Mouse (Mus musculus): ENCODE data around the gene Npm1.

Gene Npm1

GRCm38 (mm10) chr11:33180701-33181116 is 17.7 kb upstream of the Npm1 start:
- DNase-seq (ENCODE audit: low read depth, low spot score) = no peak

GRCm38 (mm10) chr11:33179802-33180201 is 16.8 kb upstream of the Npm1 start:
- DNase-seq (ENCODE audit: low read depth, low spot score) = no peak

GRCm38 (mm10) chr11:33176525-33177245 is 13.7 kb upstream of the Npm1 start:
- DNase-seq (ENCODE audit: low read depth, low spot score) = no peak

GRCm38 (mm10) chr11:33175768-33176167 is 12.8 kb upstream of the Npm1 start:
- DNase-seq (ENCODE audit: low read depth, low spot score) = no peak

- DNase-seq (ENCODE audit: low read depth, low spot score) = no peak
Measured at GRCm38 (mm10) chr11:33170489-33170888, 7.5 kb upstream of the Npm1 start.

GRCm38 (mm10) chr11:33162211-33162997 is 602 bp downstream of the Npm1 start:
- DNase-seq (ENCODE audit: low read depth, low spot score) = no peak

GRCm38 (mm10) chr11:33159741-33160140 is 3.3 kb downstream of the Npm1 start:
- DNase-seq (ENCODE audit: low read depth, low spot score) = no peak

- no peak for DNase-seq (ENCODE audit: low read depth, low spot score)
Measured at GRCm38 (mm10) chr11:33157453-33158196, 5.4 kb downstream of the Npm1 start.

GRCm38 (mm10) chr11:33156436-33157015 is 6.5 kb downstream of the Npm1 start:
- no peak for DNase-seq (ENCODE audit: low read depth, low spot score)

GRCm38 (mm10) chr11:33154459-33154858 is 8.5 kb downstream of the Npm1 start:
- no peak for DNase-seq (ENCODE audit: low read depth, low spot score)

- no peak for DNase-seq (ENCODE audit: low read depth, low spot score)
Measured at GRCm38 (mm10) chr11:33152997-33153396, 10.0 kb downstream of the Npm1 start.

GRCm38 (mm10) chr11:33151780-33152145 is 11.2 kb downstream of the Npm1 start:
- no peak for DNase-seq (ENCODE audit: low read depth, low spot score)

GRCm38 (mm10) chr11:33151128-33151779 is 11.8 kb downstream of the Npm1 start:
- no peak for DNase-seq (ENCODE audit: low read depth, low spot score)

GRCm38 (mm10) chr11:33150364-33150763 is 12.6 kb downstream of the Npm1 start:
- DNase-seq (ENCODE audit: low read depth, low spot score) = no peak

GRCm38 (mm10) chr11:33149453-33149852 is 13.6 kb downstream of the Npm1 start:
- DNase-seq (ENCODE audit: low read depth, low spot score) = no peak

- DNase-seq (ENCODE audit: low read depth, low spot score) = no peak
Measured at GRCm38 (mm10) chr11:33149088-33149436, 13.9 kb downstream of the Npm1 start.

- DNase-seq (ENCODE audit: low read depth, low spot score) = peak; percentile 48
Measured at GRCm38 (mm10) chr11:33148338-33149087, 14.5 kb downstream of the Npm1 start.

GRCm38 (mm10) chr11:33147572-33148337 is 15.3 kb downstream of the Npm1 start:
- DNase-seq (ENCODE audit: low read depth, low spot score) = no peak

GRCm38 (mm10) chr11:33147171-33147571 is 15.8 kb downstream of the Npm1 start, which contains the start of gene Fgf18:
TSS of gene Fgf18 (minus strand) at chr11:33147400.
- DNase-seq (ENCODE audit: low read depth, low spot score) = no peak

- no peak for DNase-seq (ENCODE audit: low read depth, low spot score)
Measured at GRCm38 (mm10) chr11:33146651-33147131, 16.3 kb downstream of the Npm1 start.

Measured in telencephalon, adult 2 months (tissue).